Mouse (Mus musculus): ENCODE measurements at regions not wholly inside any gene's neighbourhood (a gene's known extent, or its start where the extent isn't known, plus 50 kb on each side); places are given as distances from the start of the nearest gene placed in this dataset.

- no peak overlapping the region for H3K9ac ChIP-seq (ENCODE audit: low read depth, low read length)
- no peaks in the 10 kb centered on the region for H3K27me3 ChIP-seq (ENCODE audit: control insufficient read depth, insufficient read depth, low read length)
- no peaks in the 10 kb centered on the region for H3K9me3 ChIP-seq (ENCODE audit: control insufficient read depth, low read length)
- H3K4me2 ChIP-seq (replicated peaks; ENCODE audit: low read depth, low read length) = no peak overlapping the region
- no peaks in the 10 kb centered on the region for H3K36me3 ChIP-seq (ENCODE audit: control insufficient read depth, insufficient read depth, low read length)
- H3K27ac ChIP-seq (ENCODE audit: low read depth, low read length) = no peak overlapping the region
- no peak for ATAC-seq (ENCODE audit: low FRiP score, low TSS enrichment)
- 51% methylated on average over 3 of the region's 3 CpGs for WGBS
- H3K4me3 ChIP-seq (ENCODE audit: low read length) = no peak overlapping the region
- no peaks in the 10 kb centered on the region for H3K4me1 ChIP-seq (ENCODE audit: control insufficient read depth, insufficient read depth, low read length)
Observed at GRCm38 (mm10) chr1:122607309-122607708, 1039.5 kb upstream of the Ddx18 start.

GRCm38 (mm10) chr1:122575954-122576353 is 1008.2 kb upstream of the Ddx18 start:
- Histone ChIP-seq H3K27me3 (ENCODE audit: control insufficient read depth, insufficient read depth, low read length) (no peaks in the 10 kb centered on the region), H3K36me3 (ENCODE audit: control insufficient read depth, insufficient read depth, low read length) (no peaks in the 10 kb centered on the region), H3K9me3 (ENCODE audit: control insufficient read depth, low read length) (no peaks in the 10 kb centered on the region), H3K4me3 (ENCODE audit: low read length) (no peak overlapping the region), H3K9ac (ENCODE audit: low read depth, low read length) (no peak overlapping the region), H3K4me1 (ENCODE audit: control insufficient read depth, insufficient read depth, low read length) (no peaks in the 10 kb centered on the region), H3K4me2 (replicated peaks; ENCODE audit: low read depth, low read length) (no peak overlapping the region), H3K27ac (ENCODE audit: low read depth, low read length) (no peak overlapping the region)
- ATAC-seq (ENCODE audit: low FRiP score, low TSS enrichment) = no peak
- 63% methylated on average over 4 of the region's 4 CpGs for WGBS

- WGBS = 87% methylated on average over 1 of the region's 1 CpGs
- Histone ChIP-seq H3K4me1 (ENCODE audit: control insufficient read depth, insufficient read depth, low read length) (no peaks in the 10 kb centered on the region), H3K4me3 (ENCODE audit: low read length) (no peak overlapping the region), H3K9me3 (ENCODE audit: control insufficient read depth, low read length) (no peaks in the 10 kb centered on the region), H3K27ac (ENCODE audit: low read depth, low read length) (no peak overlapping the region), H3K9ac (ENCODE audit: low read depth, low read length) (no peak overlapping the region), H3K36me3 (ENCODE audit: control insufficient read depth, insufficient read depth, low read length) (no peaks in the 10 kb centered on the region), H3K4me2 (replicated peaks; ENCODE audit: low read depth, low read length) (no peak overlapping the region), H3K27me3 (ENCODE audit: control insufficient read depth, insufficient read depth, low read length) (no peaks in the 10 kb centered on the region)
- ATAC-seq (ENCODE audit: low FRiP score, low TSS enrichment) = no peak
Observed at GRCm38 (mm10) chr1:122551596-122551995, 983.8 kb upstream of the Ddx18 start.

GRCm38 (mm10) chr1:122509580-122509979 is 941.8 kb upstream of the Ddx18 start:
- no peaks in the 10 kb centered on the region for H3K4me1 ChIP-seq (ENCODE audit: control insufficient read depth, insufficient read depth, low read length)
- H3K4me3 ChIP-seq (ENCODE audit: low read length) = no peak overlapping the region
- no peaks in the 10 kb centered on the region for H3K9me3 ChIP-seq (ENCODE audit: control insufficient read depth, low read length)
- no peak overlapping the region for H3K27ac ChIP-seq (ENCODE audit: low read depth, low read length)
- H3K27me3 ChIP-seq (ENCODE audit: control insufficient read depth, insufficient read depth, low read length) = no peaks in the 10 kb centered on the region
- no peak for ATAC-seq (ENCODE audit: low FRiP score, low TSS enrichment)
- no peaks in the 10 kb centered on the region for H3K36me3 ChIP-seq (ENCODE audit: control insufficient read depth, insufficient read depth, low read length)
- no peak overlapping the region for H3K4me2 ChIP-seq (replicated peaks; ENCODE audit: low read depth, low read length)
- H3K9ac ChIP-seq (ENCODE audit: low read depth, low read length) = no peak overlapping the region
- WGBS = 64% methylated on average over 2 of the region's 2 CpGs

GRCm38 (mm10) chr1:122501707-122502106 is 933.9 kb upstream of the Ddx18 start:
- Histone ChIP-seq H3K9ac (ENCODE audit: low read depth, low read length) (no peak overlapping the region), H3K4me1 (ENCODE audit: control insufficient read depth, insufficient read depth, low read length) (no peaks in the 10 kb centered on the region), H3K27ac (ENCODE audit: low read depth, low read length) (no peak overlapping the region), H3K36me3 (ENCODE audit: control insufficient read depth, insufficient read depth, low read length) (no peaks in the 10 kb centered on the region), H3K27me3 (ENCODE audit: control insufficient read depth, insufficient read depth, low read length) (no peaks in the 10 kb centered on the region), H3K4me3 (ENCODE audit: low read length) (no peak overlapping the region), H3K9me3 (ENCODE audit: control insufficient read depth, low read length) (no peaks in the 10 kb centered on the region), H3K4me2 (replicated peaks; ENCODE audit: low read depth, low read length) (no peak overlapping the region)
- WGBS = 10% methylated on average over 4 of the region's 4 CpGs
- ATAC-seq (ENCODE audit: low FRiP score, low TSS enrichment) = no peak

- 74% methylated on average over 1 of the region's 1 CpGs for WGBS
- Histone ChIP-seq H3K9me3 (ENCODE audit: control insufficient read depth, low read length) (no peaks in the 10 kb centered on the region), H3K27ac (ENCODE audit: low read depth, low read length) (no peak overlapping the region), H3K27me3 (ENCODE audit: control insufficient read depth, insufficient read depth, low read length) (no peaks in the 10 kb centered on the region), H3K4me3 (ENCODE audit: low read length) (no peak overlapping the region), H3K4me1 (ENCODE audit: control insufficient read depth, insufficient read depth, low read length) (no peaks in the 10 kb centered on the region), H3K36me3 (ENCODE audit: control insufficient read depth, insufficient read depth, low read length) (no peaks in the 10 kb centered on the region), H3K9ac (ENCODE audit: low read depth, low read length) (no peak overlapping the region), H3K4me2 (replicated peaks; ENCODE audit: low read depth, low read length) (no peak overlapping the region)
- ATAC-seq (ENCODE audit: low FRiP score, low TSS enrichment) = no peak
Observed at GRCm38 (mm10) chr1:122478003-122478402, 910.2 kb upstream of the Ddx18 start.

- ATAC-seq (ENCODE audit: low FRiP score, low TSS enrichment) = no peak
- no peaks in the 10 kb centered on the region for H3K9me3 ChIP-seq (ENCODE audit: control insufficient read depth, low read length)
- H3K4me1 ChIP-seq (ENCODE audit: control insufficient read depth, insufficient read depth, low read length) = no peaks in the 10 kb centered on the region
- no peaks in the 10 kb centered on the region for H3K36me3 ChIP-seq (ENCODE audit: control insufficient read depth, insufficient read depth, low read length)
- H3K27me3 ChIP-seq (ENCODE audit: control insufficient read depth, insufficient read depth, low read length) = no peaks in the 10 kb centered on the region
- H3K9ac ChIP-seq (ENCODE audit: low read depth, low read length) = no peak overlapping the region
- H3K4me3 ChIP-seq (ENCODE audit: low read length) = no peak overlapping the region
- no peak overlapping the region for H3K4me2 ChIP-seq (replicated peaks; ENCODE audit: low read depth, low read length)
- 75% methylated on average over 3 of the region's 3 CpGs for WGBS
- H3K27ac ChIP-seq (ENCODE audit: low read depth, low read length) = no peak overlapping the region
Observed at GRCm38 (mm10) chr1:122463931-122464330, 896.1 kb upstream of the Ddx18 start.

GRCm38 (mm10) chr1:122459056-122459455 is 891.3 kb upstream of the Ddx18 start:
- H3K9ac ChIP-seq (ENCODE audit: low read depth, low read length) = no peak overlapping the region
- H3K27ac ChIP-seq (ENCODE audit: low read depth, low read length) = no peak overlapping the region
- no peaks in the 10 kb centered on the region for H3K4me1 ChIP-seq (ENCODE audit: control insufficient read depth, insufficient read depth, low read length)
- H3K4me2 ChIP-seq (replicated peaks; ENCODE audit: low read depth, low read length) = no peak overlapping the region
- H3K4me3 ChIP-seq (ENCODE audit: low read length) = no peak overlapping the region
- H3K27me3 ChIP-seq (ENCODE audit: control insufficient read depth, insufficient read depth, low read length) = no peaks in the 10 kb centered on the region
- ATAC-seq (ENCODE audit: low FRiP score, low TSS enrichment) = no peak
- H3K36me3 ChIP-seq (ENCODE audit: control insufficient read depth, insufficient read depth, low read length) = no peaks in the 10 kb centered on the region
- H3K9me3 ChIP-seq (ENCODE audit: control insufficient read depth, low read length) = no peaks in the 10 kb centered on the region
- 48% methylated on average over 2 of the region's 2 CpGs for WGBS

- H3K4me3 ChIP-seq (ENCODE audit: low read length) = no peak overlapping the region
- H3K9ac ChIP-seq (ENCODE audit: low read depth, low read length) = no peak overlapping the region
- 50% methylated on average over 4 of the region's 4 CpGs for WGBS
- H3K9me3 ChIP-seq (ENCODE audit: control insufficient read depth, low read length) = no peaks in the 10 kb centered on the region
- no peak overlapping the region for H3K4me2 ChIP-seq (replicated peaks; ENCODE audit: low read depth, low read length)
- H3K36me3 ChIP-seq (ENCODE audit: control insufficient read depth, insufficient read depth, low read length) = no peaks in the 10 kb centered on the region
- H3K4me1 ChIP-seq (ENCODE audit: control insufficient read depth, insufficient read depth, low read length) = no peaks in the 10 kb centered on the region
- H3K27ac ChIP-seq (ENCODE audit: low read depth, low read length) = no peak overlapping the region
- ATAC-seq (ENCODE audit: low FRiP score, low TSS enrichment) = no peak
- no peaks in the 10 kb centered on the region for H3K27me3 ChIP-seq (ENCODE audit: control insufficient read depth, insufficient read depth, low read length)
Observed at GRCm38 (mm10) chr1:122454881-122455280, 887.1 kb upstream of the Ddx18 start.

GRCm38 (mm10) chr1:122453617-122454016 is 885.8 kb upstream of the Ddx18 start:
- no peaks in the 10 kb centered on the region for H3K36me3 ChIP-seq (ENCODE audit: control insufficient read depth, insufficient read depth, low read length)
- H3K4me3 ChIP-seq (ENCODE audit: low read length) = no peak overlapping the region
- no peaks in the 10 kb centered on the region for H3K27me3 ChIP-seq (ENCODE audit: control insufficient read depth, insufficient read depth, low read length)
- no peak for ATAC-seq (ENCODE audit: low FRiP score, low TSS enrichment)
- 80% methylated on average over 3 of the region's 3 CpGs for WGBS
- H3K9me3 ChIP-seq (ENCODE audit: control insufficient read depth, low read length) = no peaks in the 10 kb centered on the region
- H3K9ac ChIP-seq (ENCODE audit: low read depth, low read length) = no peak overlapping the region
- H3K4me2 ChIP-seq (replicated peaks; ENCODE audit: low read depth, low read length) = no peak overlapping the region
- no peaks in the 10 kb centered on the region for H3K4me1 ChIP-seq (ENCODE audit: control insufficient read depth, insufficient read depth, low read length)
- no peak overlapping the region for H3K27ac ChIP-seq (ENCODE audit: low read depth, low read length)
